In genomic region chr10:18318916-18319481, GRCm38 (mm10) we compare ENCODE assay signal across 8 mouse cellular contexts. TPM values are rescaled to one million over a fixed set of nuclear protein-coding genes. Genes with fewer than 3 reads are reported as not detected.
DNase-seq lines count a peak whose midpoint lies in the region; ATAC-seq lines count a peak whose summit lies in the region.

Nhsl1 (plus strand) TSS chr10:18318985.

- H3K4me1 ChIP-seq in embryonic facial prominence, embryonic 13.5 days = peaks cover 17% of the 10 kb centered on the region
- H3K4me1 ChIP-seq in heart, embryonic 11.5 days (ENCODE audit: control insufficient read depth, insufficient read depth, low read length) = peaks cover 10% of the 10 kb centered on the region
- peaks cover 8% of the 10 kb centered on the region; the same call in 1 of the 2 replicates for H3K4me1 ChIP-seq in kidney, embryonic 14.5 days (ENCODE audit: control insufficient read depth, insufficient read depth, low read length)
- H3K4me1 ChIP-seq in liver, embryonic 12.5 days = no peaks in the 10 kb centered on the region

- no peaks in the 10 kb centered on the region for H3K36me3 ChIP-seq in embryonic facial prominence, embryonic 13.5 days
- no peaks in the 10 kb centered on the region for H3K36me3 ChIP-seq in heart, embryonic 11.5 days (ENCODE audit: control insufficient read depth, insufficient read depth, low read length)
- no peaks in the 10 kb centered on the region for H3K36me3 ChIP-seq in kidney, embryonic 14.5 days (ENCODE audit: control insufficient read depth, insufficient read depth, low read length)
- H3K36me3 ChIP-seq in liver, embryonic 12.5 days = no peaks in the 10 kb centered on the region

- no peaks in the 10 kb centered on the region for H3K27me3 ChIP-seq in embryonic facial prominence, embryonic 13.5 days
- no peaks in the 10 kb centered on the region for H3K27me3 ChIP-seq in heart, embryonic 11.5 days (ENCODE audit: control insufficient read depth, insufficient read depth, low read length)
- no peaks in the 10 kb centered on the region for H3K27me3 ChIP-seq in kidney, embryonic 14.5 days (ENCODE audit: control insufficient read depth, insufficient read depth, low read length)
- H3K27me3 ChIP-seq in liver, embryonic 12.5 days (replicated peaks) = peaks cover 47% of the 10 kb centered on the region

- peak; percentile 3 to 29 for DNase-seq in layer of hippocampus, adult 18-20 months (ENCODE audit: low spot score in 2 of 2)
- DNase-seq in layer of hippocampus, adult 9-11 months = no peak
- DNase-seq in natural killer cell, adult 2 months (ENCODE audit: low spot score in 2 of 2) = peak; percentile 7 to 33
- peak; percentile 21 to 23 for DNase-seq in thymus, adult 18-20 months

- H3K9ac ChIP-seq in embryonic facial prominence, embryonic 13.5 days = peak within 1 kb of the TSS; percentile 91
- peak within 1 kb of the TSS; percentile 88 for H3K9ac ChIP-seq in heart, embryonic 11.5 days (ENCODE audit: low read depth, low read length)
- peak within 1 kb of the TSS; percentile 75 for H3K9ac ChIP-seq in kidney, embryonic 14.5 days (ENCODE audit: low read depth, low read length)
- peak within 1 kb of the TSS; percentile 61 for H3K9ac ChIP-seq in liver, embryonic 12.5 days

- ATAC-seq in embryonic facial prominence, embryonic 13.5 days (ENCODE audit: insufficient number of reproducible peaks, insufficient read depth, low FRiP score, low TSS enrichment, low read depth) = peak; percentile 61
- ATAC-seq in heart, embryonic 11.5 days (replicated peaks; ENCODE audit: insufficient number of reproducible peaks, low FRiP score, low TSS enrichment) = peak; percentile 63; the same call in 1 of the 2 replicates
- ATAC-seq in kidney, embryonic 14.5 days (ENCODE audit: low FRiP score, low TSS enrichment) = peak; percentile 86
- ATAC-seq in liver, embryonic 12.5 days = peak; percentile 47

- H3K4me3 ChIP-seq in embryonic facial prominence, embryonic 13.5 days = peak within 1 kb of the TSS; percentile 83
- peak within 1 kb of the TSS; percentile 73 for H3K4me3 ChIP-seq in heart, embryonic 11.5 days (ENCODE audit: low read depth, low read length)
- H3K4me3 ChIP-seq in kidney, embryonic 14.5 days (ENCODE audit: low read length) = peak within 1 kb of the TSS; percentile 86
- H3K4me3 ChIP-seq in liver, embryonic 12.5 days = peak within 1 kb of the TSS; percentile 62

- peak within 1 kb of the TSS; percentile 80 for H3K27ac ChIP-seq in embryonic facial prominence, embryonic 13.5 days
- peak within 1 kb of the TSS; percentile 46 for H3K27ac ChIP-seq in heart, embryonic 11.5 days (ENCODE audit: low read depth, low read length)
- peak within 1 kb of the TSS; percentile 33 for H3K27ac ChIP-seq in kidney, embryonic 14.5 days (ENCODE audit: low read depth, low read length)
- no peak within 1 kb of the TSS for H3K27ac ChIP-seq in liver, embryonic 12.5 days

- WGBS in embryonic facial prominence, embryonic 13.5 days = under 1% methylated on average over 63 of the region's 63 CpGs
- under 1% methylated on average over 63 of the region's 63 CpGs for WGBS in heart, embryonic 11.5 days (ENCODE audit: insufficient replicate concordance)
- under 1% methylated on average over 60 of the region's 63 CpGs for WGBS in kidney, embryonic 14.5 days
- under 1% methylated on average over 61 of the region's 63 CpGs for WGBS in liver, embryonic 12.5 days (ENCODE audit: insufficient replicate concordance)

- H3K9me3 ChIP-seq in embryonic facial prominence, embryonic 13.5 days = no peaks in the 10 kb centered on the region
- H3K9me3 ChIP-seq in heart, embryonic 11.5 days (replicated peaks; ENCODE audit: control insufficient read depth, low read length) = no peaks in the 10 kb centered on the region
- no peaks in the 10 kb centered on the region for H3K9me3 ChIP-seq in kidney, embryonic 14.5 days (ENCODE audit: control insufficient read depth, low read length)
- H3K9me3 ChIP-seq in liver, embryonic 12.5 days (replicated peaks) = no peaks in the 10 kb centered on the region

- H3K4me2 ChIP-seq in embryonic facial prominence, embryonic 13.5 days = peak within 1 kb of the TSS; percentile 86
- H3K4me2 ChIP-seq in heart, embryonic 11.5 days = peak within 1 kb of the TSS; percentile 92
- H3K4me2 ChIP-seq in kidney, embryonic 14.5 days (replicated peaks; ENCODE audit: low read depth, low read length) = peak within 1 kb of the TSS; percentile 93
- H3K4me2 ChIP-seq in liver, embryonic 12.5 days = peak within 1 kb of the TSS; percentile 77

RNA-seq across cellular contexts. Expression of gene Nhsl1, which starts in this region (rescaled TPM):
- total RNA-seq in layer of hippocampus, adult 18-20 months (2021) = 10 to 100 TPM; 43.8 to 45.4 TPM
- 8.1 and 8.2 TPM in 2 replicates for polyA plus RNA-seq in embryonic facial prominence, embryonic 13.5 days (2015; fragmentation: Nextera tagmentation; extraction: Ambion mirVana)
- 13.6 and 15.0 TPM in 2 replicates for polyA plus RNA-seq in heart, embryonic 11.5 days (2014; fragmentation: Nextera tagmentation; extraction: Ambion mirVana)
- polyA plus RNA-seq in kidney, embryonic 14.5 days (2014; fragmentation: Nextera tagmentation; extraction: Ambion mirVana) = 9.8 and 11.9 TPM in 2 replicates
- 0.97 and 0.99 TPM in 2 replicates for polyA plus RNA-seq in liver, embryonic 12.5 days (2016; fragmentation: Nextera tagmentation; extraction: Ambion mirVana)

Comparison
In these comparisons a context has a peak if more than half of its experiments do, and no peak if none do; other contexts are left out.
1. Peak in ATAC-seq, H3K4me3 ChIP-seq, H3K9ac ChIP-seq and H3K4me2 ChIP-seq in liver, embryonic 12.5 days; RNA of the gene not detected or under 1 TPM.